Comparison of ENCODE assay signal across 7 mouse cellular contexts in the genomic region with DNA sequence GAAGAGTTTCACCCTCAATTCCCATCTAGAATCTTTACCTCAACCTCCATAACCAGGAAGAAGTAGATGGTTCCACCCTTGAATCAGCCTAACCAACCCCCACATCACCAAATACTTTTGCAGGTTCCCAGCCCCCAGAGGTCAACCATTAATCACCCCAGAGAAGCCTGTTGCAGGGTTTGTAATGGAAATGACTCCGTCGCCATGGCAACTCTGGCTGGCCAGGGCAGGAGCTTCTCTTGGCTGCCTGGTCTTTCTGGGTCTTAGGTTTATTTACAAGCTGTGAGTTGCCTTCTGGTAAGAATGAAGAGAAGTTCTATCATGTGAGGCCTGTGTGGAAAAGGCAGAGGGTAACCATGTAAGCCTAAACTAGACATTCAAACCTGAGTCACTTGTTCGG.
DNase-seq lines count a peak whose midpoint lies in the region; ATAC-seq lines count a peak whose summit lies in the region.

No protein-coding gene starts in this region.

- H3K9me3 ChIP-seq in midbrain, embryonic 11.5 days (ENCODE audit: control insufficient read depth, low read length) = no peaks in the 10 kb centered on the region
- no peaks in the 10 kb centered on the region for H3K9me3 ChIP-seq in midbrain, embryonic 16.5 days (replicated peaks; ENCODE audit: control insufficient read depth, low read length, poor library complexity, severe bottlenecking)

- peak; percentile 75; the same call in 1 of the 2 replicates for ATAC-seq in midbrain, embryonic 11.5 days (ENCODE audit: low FRiP score)
- ATAC-seq in midbrain, embryonic 16.5 days = no peak

- WGBS in midbrain, embryonic 11.5 days = 9% methylated on average over 3 of the region's 3 CpGs
- 22% methylated on average over 3 of the region's 3 CpGs for WGBS in midbrain, embryonic 16.5 days

- H3K4me3 ChIP-seq in midbrain, embryonic 11.5 days (ENCODE audit: low read depth, low read length) = no peak overlapping the region
- no peak overlapping the region for H3K4me3 ChIP-seq in midbrain, embryonic 16.5 days (ENCODE audit: low read depth, low read length)

- H3K27me3 ChIP-seq in midbrain, embryonic 11.5 days (ENCODE audit: control insufficient read depth, insufficient read depth, low read length) = no peaks in the 10 kb centered on the region
- H3K27me3 ChIP-seq in midbrain, embryonic 16.5 days (ENCODE audit: control insufficient read depth, insufficient read depth, low read depth, low read length) = no peaks in the 10 kb centered on the region

- H3K4me2 ChIP-seq in midbrain, embryonic 11.5 days = no peak overlapping the region
- no peak overlapping the region for H3K4me2 ChIP-seq in midbrain, embryonic 16.5 days (ENCODE audit: low read length)

- H3K27ac ChIP-seq in midbrain, embryonic 11.5 days (ENCODE audit: low read depth, low read length) = peak overlapping the region; percentile 37
- no peak overlapping the region for H3K27ac ChIP-seq in midbrain, embryonic 16.5 days (ENCODE audit: low read length)

- DNase-seq in midbrain, embryonic 11.5 days (ENCODE audit: low spot score, missing footprints) = peak; percentile 91
- peak; percentile 91 for DNase-seq in embryo, embryonic 10 days (ENCODE audit: low spot score)
- peak; percentile 21 for DNase-seq in kidney, adult 9 months
- DNase-seq in ovary, postnatal 14 days (ENCODE audit: low spot score) = peak; percentile 28
- DNase-seq in right cerebral cortex, postnatal 4 days = no peak
- no peak for DNase-seq in cerebellum, adult 8-10 months

- peaks cover 22% of the 10 kb centered on the region for H3K4me1 ChIP-seq in midbrain, embryonic 11.5 days (ENCODE audit: control insufficient read depth, insufficient read depth, low read length)
- peaks cover 25% of the 10 kb centered on the region for H3K4me1 ChIP-seq in midbrain, embryonic 16.5 days (ENCODE audit: control insufficient read depth, insufficient read depth, low read length)

- H3K36me3 ChIP-seq in midbrain, embryonic 11.5 days (ENCODE audit: control insufficient read depth, insufficient read depth, low read length) = no peaks in the 10 kb centered on the region
- no peaks in the 10 kb centered on the region for H3K36me3 ChIP-seq in midbrain, embryonic 16.5 days (ENCODE audit: control insufficient read depth, insufficient read depth, low read length)

- H3K9ac ChIP-seq in midbrain, embryonic 11.5 days (ENCODE audit: low read length) = no peak overlapping the region
- H3K9ac ChIP-seq in midbrain, embryonic 16.5 days (ENCODE audit: low read depth, low read length) = no peak overlapping the region

Comparison
In these comparisons a context has a peak if more than half of its experiments do, and no peak if none do; other contexts are left out.
1. DNase-seq: peak in midbrain, embryonic 11.5 days (single experiment), embryo, embryonic 10 days (single experiment), kidney, adult 9 months (single experiment) and ovary, postnatal 14 days (single experiment); none in right cerebral cortex, postnatal 4 days (single experiment) and cerebellum, adult 8-10 months (single experiment).